Mouse (Mus musculus) ES-E14 (cell line): ENCODE results near the gene Samd11. TPM values are rescaled to one million over a fixed set of nuclear protein-coding genes. Genes with fewer than 3 reads are reported as not detected.

ENCODE experiments used
- DNase-seq: peaks from one replicate; pipeline ENCODE4 v3.0.0-alpha.2; 2013; ENCODE audit warnings: low read depth, low spot score
- H3K27ac ChIP-seq: 2 replicates; pipeline ENCODE4 v1.5.1; 2012; ENCODE audit warnings: low read depth, mild to moderate bottlenecking, low read length, moderate library complexity, mixed read lengths; ENCODE audit not compliant: poor library complexity, insufficient read depth, severe bottlenecking
- H3K36me3 ChIP-seq: 2 replicates; pipeline ENCODE4 v1.6.1; 2012; ENCODE audit warnings: mild to moderate bottlenecking, low read length, moderate library complexity, mixed read lengths; ENCODE audit not compliant: control insufficient read depth, poor library complexity, insufficient read depth, severe bottlenecking
- H3K4me1 ChIP-seq, 2 experiments: fragments of 150-350 bp in 1 of 2; sonication (generic) in 1 of 2; 2 replicates each; pipeline ENCODE4 v1.6.1; 2012; ENCODE audit warnings: low read length in 2 of 2, mild to moderate bottlenecking in 1 of 2, mixed read lengths in 1 of 2; ENCODE audit not compliant: control insufficient read depth in 2 of 2, insufficient read depth in 2 of 2, poor library complexity in 1 of 2
- H3K4me3 ChIP-seq, 2 experiments: fragments of 150-350 bp in 1 of 2; sonication (generic) in 1 of 2; 2 replicates each; pipeline ENCODE4 v1.5.1; 2012; ENCODE audit warnings: low read length in 2 of 2, low read depth in 1 of 2, mild to moderate bottlenecking in 1 of 2, mixed read lengths in 1 of 2; ENCODE audit not compliant: insufficient read depth in 1 of 2, poor library complexity in 1 of 2, severe bottlenecking in 1 of 2
- H3K9ac ChIP-seq: 2 replicates; pipeline ENCODE4 v1.6.1; 2012; ENCODE audit warnings: low read depth, mild to moderate bottlenecking, low read length, mixed read lengths; ENCODE audit not compliant: poor library complexity, insufficient read depth, severe bottlenecking
- H3K9me3 ChIP-seq: fragments of 150-350 bp; sonication (generic); 2 replicates; pipeline ENCODE4 v1.6.1; 2012; ENCODE audit warnings: low read depth, mild to moderate bottlenecking, low read length; ENCODE audit not compliant: control insufficient read depth, insufficient read depth
- CHD2 ChIP-seq: IDR thresholded peaks from 2 replicates; pipeline ENCODE4 v1.6.1; 2014; ENCODE audit warnings: mild to moderate bottlenecking, low read depth, low read length, inconsistent platforms
- HCFC1 ChIP-seq: IDR thresholded peaks from 2 replicates; pipeline ENCODE4 v1.6.1; 2012; ENCODE audit warnings: low read length, inconsistent platforms, borderline replicate concordance; ENCODE audit not compliant: insufficient read depth
- MAFK ChIP-seq: IDR thresholded peaks from 2 replicates; pipeline ENCODE4 v1.6.1; 2014; ENCODE audit warnings: mild to moderate bottlenecking, low read depth, low read length, inconsistent platforms; ENCODE audit not compliant: insufficient read depth
- ZC3H11A ChIP-seq: IDR thresholded peaks from 2 replicates; pipeline ENCODE4 v1.6.1; 2012; ENCODE audit warnings: low read depth, mild to moderate bottlenecking, inconsistent platforms, low read length, borderline replicate concordance
- ZNF384 ChIP-seq: IDR thresholded peaks from 2 replicates; pipeline ENCODE4 v1.6.1; 2012; ENCODE audit warnings: low read depth, low read length, inconsistent platforms
- in situ Hi-C, 2 experiments: fragments of 600-800 bp; cut with MboI; formaldehyde crosslinking; loops; one replicate each; pipeline ENCODE4 v1.15.1; 2025; ENCODE audit warnings: low sequenced_read_pairs in 2 of 2, inconsistent platforms in 1 of 2; ENCODE audit not compliant: unreplicated experiment in 2 of 2
- total RNA-seq: library from RNA; depleted of rRNA; stranded (reverse); fragments of 300-350 nt; gene quantifications from 2 replicates; pipeline ENCODE4 v1.2.3, GENCODE M21; 2012

The Samd11 gene
- total RNA-seq, 1 experiment: 1.4 TPM

DNA sequence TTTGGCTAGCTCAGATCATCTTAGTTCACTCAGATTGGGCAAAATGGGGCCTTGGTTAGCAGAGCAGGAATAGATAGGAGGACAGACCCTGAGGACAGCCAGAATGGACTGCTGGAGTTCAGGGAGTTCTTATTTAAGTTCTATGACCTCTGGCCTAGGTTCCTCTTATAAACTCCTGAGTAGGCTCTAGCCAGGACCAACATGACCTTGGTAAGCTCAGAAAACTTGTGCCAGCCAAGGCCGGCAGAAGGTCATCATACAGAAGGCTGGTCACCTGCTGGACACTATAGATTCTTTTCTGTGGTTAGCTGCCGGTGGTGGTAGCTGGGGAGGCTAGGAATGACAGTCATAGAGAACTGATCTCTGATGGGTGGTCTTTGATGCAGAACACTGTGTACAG, 39.3 kb downstream of the Samd11 start:
- Histone ChIP-seq H3K4me3 (no peak overlapping the region), H3K4me1 (0 out of 4 replicates have a peak, but pooled peaks cover 0 to 2% of the 10 kb centered on the region in 2 experiments), H3K9me3 (no peaks in the 10 kb centered on the region), H3K9ac (no peak overlapping the region), H3K27ac (no peak overlapping the region), H3K36me3 (no peaks in the 10 kb centered on the region)
- in situ Hi-C loops: no loop called here
- TF ChIP-seq ZC3H11A (no peak), HCFC1 (no peak), MAFK (no peak)
- no peak for DNase-seq

DNA sequence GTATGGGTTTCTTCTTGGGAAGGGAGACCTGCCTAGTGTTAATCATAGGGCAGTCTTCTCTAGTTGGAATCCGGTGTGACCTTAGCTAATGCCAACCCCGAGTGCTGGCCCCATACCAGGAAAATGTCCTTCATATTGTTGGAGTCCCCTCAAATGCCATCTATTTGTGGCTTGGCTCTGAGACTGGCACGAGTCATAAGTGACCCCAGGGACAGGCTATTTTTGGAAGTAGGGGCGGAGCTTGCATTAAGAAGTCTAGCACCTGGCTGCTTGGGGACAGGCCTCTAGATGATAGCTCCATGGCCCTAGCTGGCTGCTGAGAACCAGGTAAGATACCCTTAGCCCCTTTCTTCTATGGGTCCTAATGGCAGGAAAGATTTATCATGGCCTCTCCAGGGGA, 39.8 kb downstream of the Samd11 start, which contains the start of gene Perm1:
Perm1 (plus strand) TSS at position 220 of the 400 bp plus-strand sequence.
- H3K9me3 ChIP-seq: no peaks in the 10 kb centered on the region
- 0 out of 4 replicates have a peak, but pooled peaks cover 0 to 2% of the 10 kb centered on the region in 2 experiments for H3K4me1 ChIP-seq
- no peak for TF ChIP-seq MAFK
- TF ChIP-seq HCFC1: no peak
- TF ChIP-seq ZNF384: no peak
- TF ChIP-seq ZC3H11A: no peak
- no peak for TF ChIP-seq CHD2
- no peak within 1 kb of the TSS for H3K4me3 ChIP-seq
- no peaks in the 10 kb centered on the region for H3K36me3 ChIP-seq
- DNase-seq: no peak
- in situ Hi-C loops: no loop called here
- H3K9ac ChIP-seq: no peak within 1 kb of the TSS
- H3K27ac ChIP-seq: no peak within 1 kb of the TSS

DNA sequence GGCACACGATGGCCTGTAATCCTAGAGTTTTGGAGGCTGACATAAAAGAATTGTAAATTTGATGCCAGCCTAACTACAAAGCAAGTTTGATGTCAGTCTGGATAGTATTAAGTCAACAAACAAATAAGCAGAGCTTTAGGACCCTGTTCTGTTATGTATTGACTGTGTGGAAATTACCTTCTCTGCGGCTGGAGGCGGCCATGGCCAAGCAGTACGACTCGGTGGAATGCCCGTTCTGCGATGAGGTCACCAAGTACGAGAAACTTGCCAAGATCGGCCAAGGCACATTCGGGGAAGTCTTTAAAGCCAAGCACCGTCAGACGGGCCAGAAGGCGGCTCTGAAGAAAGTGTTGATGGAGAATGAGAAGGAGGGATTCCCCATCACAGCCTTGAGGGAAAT, 42.3 kb downstream of the Samd11 start:
- TF ChIP-seq MAFK (no peak), HCFC1 (no peak), ZC3H11A (no peak), CHD2 (no peak)
- H3K9me3 ChIP-seq: no peaks in the 10 kb centered on the region
- H3K36me3 ChIP-seq: no peaks in the 10 kb centered on the region
- no peak overlapping the region for H3K9ac ChIP-seq
- in situ Hi-C loops: no loop called here
- H3K4me1 ChIP-seq: 0 out of 4 replicates have a peak, but pooled peaks cover 0 to 2% of the 10 kb centered on the region in 2 experiments
- no peak overlapping the region for H3K4me3 ChIP-seq
- H3K27ac ChIP-seq: no peak overlapping the region
- no peak for DNase-seq

DNA sequence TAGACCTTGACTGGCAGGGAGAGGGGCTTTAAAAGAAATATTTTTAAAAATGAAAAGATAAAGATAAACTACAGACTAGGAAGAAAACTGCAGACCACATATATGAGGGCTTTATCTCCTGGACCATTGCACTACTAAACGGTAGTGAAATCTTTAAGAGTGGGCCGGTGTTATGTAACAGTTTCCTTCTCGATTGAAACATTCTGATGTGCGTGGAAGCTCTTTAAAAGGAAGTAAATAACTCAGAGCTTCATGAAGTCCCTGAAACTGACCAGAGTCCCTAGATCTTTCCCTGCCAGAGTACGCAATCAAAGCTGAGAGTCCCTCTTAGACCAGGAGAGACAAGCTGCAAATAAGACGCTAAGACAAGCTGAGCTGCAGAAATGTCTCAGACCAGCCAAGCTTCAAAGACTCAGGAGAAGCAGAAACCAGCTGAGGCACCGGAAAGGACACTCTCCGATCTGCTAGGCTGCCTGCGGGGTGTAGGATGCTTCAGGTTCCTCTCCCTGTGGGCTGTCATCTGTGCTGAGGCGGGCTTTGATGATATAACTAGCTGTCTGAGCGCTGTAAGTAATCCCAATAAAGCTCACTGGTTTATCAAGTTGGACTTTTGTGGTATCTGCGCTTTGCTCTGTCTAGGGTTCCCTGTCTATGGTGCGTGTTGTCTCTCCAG, 45.4 kb downstream of the Samd11 start:
- in situ Hi-C loops: no loop called here
- H3K9me3 ChIP-seq: no peaks in the 10 kb centered on the region
- TF ChIP-seq CHD2 (no peak), ZNF384 (no peak), MAFK (no peak), ZC3H11A (no peak), HCFC1 (no peak)
- DNase-seq: no peak
- H3K27ac ChIP-seq: no peak overlapping the region
- H3K9ac ChIP-seq: no peak overlapping the region
- H3K4me1 ChIP-seq: 0 out of 4 replicates have a peak, but pooled peaks cover 0 to 2% of the 10 kb centered on the region in 2 experiments
- no peak overlapping the region for H3K4me3 ChIP-seq
- H3K36me3 ChIP-seq: no peaks in the 10 kb centered on the region

DNA sequence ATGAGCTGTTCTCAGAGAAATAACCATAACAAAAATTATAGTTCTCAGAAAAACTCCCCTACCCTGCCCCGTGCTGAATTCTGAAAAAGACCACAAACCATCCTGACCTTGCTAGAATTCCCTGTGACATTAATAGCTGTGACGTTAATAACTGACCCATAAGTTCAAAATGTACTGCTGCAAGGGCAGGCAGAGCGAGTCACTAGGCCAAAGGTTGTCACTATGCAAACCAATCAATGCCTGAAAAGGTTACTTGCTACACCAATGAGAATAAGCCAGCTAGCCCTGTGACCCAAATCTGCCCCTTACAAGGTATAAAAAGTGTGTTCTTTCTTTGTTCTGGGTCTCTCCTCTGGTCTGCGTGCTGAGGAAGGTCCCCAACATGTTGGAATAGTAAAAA, 46.6 kb downstream of the Samd11 start:
- in situ Hi-C loops: no loop called here
- Histone ChIP-seq H3K4me1 (0 out of 4 replicates have a peak, but pooled peaks cover 0 to 2% of the 10 kb centered on the region in 2 experiments), H3K36me3 (no peaks in the 10 kb centered on the region), H3K27ac (no peak overlapping the region), H3K9ac (no peak overlapping the region), H3K9me3 (no peaks in the 10 kb centered on the region), H3K4me3 (no peak overlapping the region)
- TF ChIP-seq ZC3H11A (no peak), MAFK (no peak), HCFC1 (no peak), CHD2 (no peak), ZNF384 (no peak)
- DNase-seq: no peak
